Mouse (Mus musculus): ENCODE results near the gene Nt5c2. TPM values are rescaled to one million over a fixed set of nuclear protein-coding genes. Genes with fewer than 3 reads are reported as not detected.

Gene Nt5c2
- polyA plus RNA-seq, 1 experiment from 2014 or later = 68.8 TPM

DNA sequence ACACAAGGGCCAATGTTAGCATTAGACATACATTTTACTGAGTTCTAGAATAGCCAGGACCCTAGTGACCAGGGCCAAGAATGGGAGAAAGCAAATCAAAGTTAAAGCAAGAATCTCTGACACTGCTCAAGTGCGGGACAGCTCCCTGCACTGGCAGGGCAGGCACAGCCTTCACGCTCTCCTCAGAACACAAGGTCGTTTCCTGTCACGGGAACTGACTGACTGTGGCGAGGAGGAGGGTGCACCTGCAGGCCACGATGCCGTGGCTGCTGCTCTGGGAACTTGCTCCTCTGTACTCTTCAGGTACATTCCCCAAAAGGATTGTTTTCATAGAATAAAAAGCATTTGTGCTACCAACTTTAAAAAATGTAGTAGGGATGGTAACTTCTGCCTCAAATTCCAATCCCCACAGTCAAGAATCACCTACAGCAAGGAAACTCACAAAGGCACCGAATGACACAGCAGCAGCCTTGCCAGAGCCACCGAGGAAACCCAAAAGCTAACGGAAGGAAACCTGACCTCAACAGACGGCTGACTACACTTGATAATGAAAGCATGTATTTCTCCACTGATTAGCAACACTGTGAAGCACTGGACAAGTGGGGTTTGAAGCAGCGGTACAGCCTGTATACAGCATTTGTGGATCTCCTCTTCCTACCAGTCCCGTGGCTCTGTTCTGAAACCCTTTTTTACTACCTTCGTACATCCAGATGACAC, 127.0 kb downstream of the Nt5c2 start:
- H3K9me3 ChIP-seq (replicated peaks) = no peaks in the 10 kb centered on the region
- H3K27me3 ChIP-seq = no peaks in the 10 kb centered on the region
- no peak overlapping the region for H3K9ac ChIP-seq
- no peak overlapping the region for H3K27ac ChIP-seq
- ATAC-seq = no peak
- H3K4me2 ChIP-seq = no peak overlapping the region
- peaks cover 92% of the 10 kb centered on the region for H3K36me3 ChIP-seq (ENCODE audit: poor library complexity, severe bottlenecking)
- no peak overlapping the region for H3K4me3 ChIP-seq
- 87% methylated on average over 14 of the region's 14 CpGs for WGBS
- no peaks in the 10 kb centered on the region for H3K4me1 ChIP-seq

DNA sequence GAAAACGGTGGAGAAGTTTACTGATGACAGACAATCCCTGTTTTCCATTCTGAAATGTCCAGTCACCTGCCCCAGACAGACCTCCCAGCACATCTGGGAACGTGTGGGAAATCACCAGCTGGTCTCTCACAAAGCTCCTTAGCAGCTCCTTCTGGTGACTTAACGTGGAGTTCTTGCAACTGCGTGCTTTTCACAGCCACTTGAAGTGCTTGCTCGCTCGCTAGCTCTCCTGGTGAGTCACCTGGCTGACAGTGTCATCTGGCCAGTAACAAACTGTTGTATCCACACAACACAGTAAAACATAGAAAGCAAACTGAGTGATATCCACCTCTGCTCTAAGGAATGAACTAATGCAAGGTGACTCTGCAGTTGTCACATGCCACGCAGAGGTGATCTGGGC, 128.1 kb downstream of the Nt5c2 start:
- no peaks in the 10 kb centered on the region for H3K9me3 ChIP-seq (replicated peaks)
- no peak overlapping the region for H3K27ac ChIP-seq
- no peaks in the 10 kb centered on the region for H3K27me3 ChIP-seq
- peaks cover 88% of the 10 kb centered on the region for H3K36me3 ChIP-seq (ENCODE audit: poor library complexity, severe bottlenecking)
- H3K4me3 ChIP-seq = no peak overlapping the region
- no peak for ATAC-seq
- 86% methylated on average over 7 of the region's 7 CpGs for WGBS
- H3K4me2 ChIP-seq = no peak overlapping the region
- H3K9ac ChIP-seq = no peak overlapping the region
- no peaks in the 10 kb centered on the region for H3K4me1 ChIP-seq

DNA sequence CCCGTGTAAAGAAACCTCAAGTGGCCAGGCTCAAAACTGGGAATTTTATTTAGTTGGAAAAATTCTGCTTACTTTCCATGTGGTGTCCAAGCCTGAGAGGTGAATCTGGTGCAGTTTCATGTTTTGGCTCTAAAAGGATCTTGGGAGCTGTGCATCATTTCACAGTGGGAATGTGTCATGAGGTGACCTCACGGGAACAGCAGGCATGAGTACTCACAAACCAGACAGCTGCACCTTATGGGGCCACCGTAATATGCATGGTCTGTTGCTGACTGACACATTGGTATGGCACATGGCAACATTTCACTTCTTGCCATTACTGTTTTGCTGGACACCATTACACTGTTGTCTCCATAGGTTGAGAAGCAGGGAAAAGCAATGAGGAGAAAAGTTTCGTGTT, 129.6 kb downstream of the Nt5c2 start:
- Histone ChIP-seq H3K4me2 (no peak overlapping the region), H3K9ac (no peak overlapping the region), H3K36me3 (ENCODE audit: poor library complexity, severe bottlenecking) (peaks cover 80% of the 10 kb centered on the region), H3K9me3 (replicated peaks) (no peaks in the 10 kb centered on the region), H3K4me3 (no peak overlapping the region), H3K27ac (no peak overlapping the region), H3K27me3 (no peaks in the 10 kb centered on the region), H3K4me1 (no peaks in the 10 kb centered on the region)
- no peak for ATAC-seq
- 95% methylated on average over 4 of the region's 4 CpGs for WGBS

DNA sequence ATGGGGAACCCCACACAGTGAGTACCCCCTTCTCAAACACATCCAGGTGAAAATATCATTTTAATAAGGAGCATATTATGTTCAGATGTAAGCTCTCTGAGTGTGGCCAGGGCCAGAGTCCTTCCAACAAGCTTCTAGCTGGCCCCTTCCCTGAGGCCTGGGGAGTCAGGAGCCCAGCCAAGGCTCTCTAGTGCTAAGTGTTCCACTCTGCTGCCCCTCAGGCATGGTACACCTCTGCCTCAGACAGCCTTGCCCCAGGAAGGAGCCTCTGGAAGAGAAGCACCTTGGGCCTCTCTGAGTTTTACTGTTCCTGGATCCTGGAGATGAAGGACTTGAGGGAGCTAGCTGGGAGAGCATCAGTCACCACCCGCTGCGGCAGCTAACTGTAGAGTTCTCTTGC, 135.1 kb downstream of the Nt5c2 start:
- ATAC-seq = no peak

DNA sequence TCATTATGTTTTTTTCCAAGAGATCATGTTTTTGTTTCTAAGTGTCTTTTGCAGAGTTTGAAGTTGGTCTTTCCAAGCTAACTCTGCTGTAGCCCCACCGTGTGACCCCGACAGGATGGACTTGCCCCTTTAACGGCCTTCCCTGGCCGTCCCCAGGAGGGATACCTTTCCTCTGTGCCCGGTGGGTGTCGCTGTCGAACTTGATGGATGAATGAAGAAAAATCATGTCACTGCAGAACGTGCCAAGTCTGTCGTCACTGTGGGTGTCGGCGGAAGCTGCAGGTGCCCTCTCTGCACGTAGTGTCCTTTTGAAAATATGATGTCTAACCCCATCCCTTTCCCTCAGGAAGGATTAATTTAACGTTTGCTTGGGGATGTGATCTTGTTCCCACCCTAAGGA, 136.6 kb downstream of the Nt5c2 start:
- ATAC-seq = no peak

More for the DNA sequence above, 135.1 kb downstream of the Nt5c2 start:
- H3K27ac ChIP-seq = no peak overlapping the region
- H3K4me1 ChIP-seq = no peaks in the 10 kb centered on the region
- H3K4me3 ChIP-seq = no peak overlapping the region
- WGBS = 97% methylated on average over 2 of the region's 2 CpGs
- no peak overlapping the region for H3K4me2 ChIP-seq
- no peak overlapping the region for H3K9ac ChIP-seq
- H3K27me3 ChIP-seq = no peaks in the 10 kb centered on the region
- no peaks in the 10 kb centered on the region for H3K9me3 ChIP-seq (replicated peaks)
- peaks cover 34% of the 10 kb centered on the region for H3K36me3 ChIP-seq (ENCODE audit: poor library complexity, severe bottlenecking)

DNA sequence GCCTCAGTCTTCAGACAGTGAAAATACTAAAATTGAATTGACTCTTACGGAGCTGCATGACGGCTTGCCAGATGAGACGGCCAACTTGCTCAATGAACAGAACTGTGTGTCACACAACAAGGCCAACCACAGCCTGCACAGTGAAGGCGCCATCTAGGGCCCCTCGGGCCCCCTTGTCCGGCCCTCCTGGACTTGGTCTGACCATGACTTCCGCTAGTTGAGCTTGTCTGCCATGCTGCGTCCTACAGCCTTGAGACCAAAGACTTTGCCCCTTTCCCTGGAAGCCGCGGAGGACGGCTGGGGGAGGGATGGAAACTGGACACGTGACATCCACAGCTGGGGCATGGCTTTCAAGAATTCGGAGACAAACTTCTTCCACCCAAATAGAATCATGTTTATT, 137.1 kb downstream of the Nt5c2 start:
- no peak overlapping the region for H3K4me2 ChIP-seq
- H3K27me3 ChIP-seq = no peaks in the 10 kb centered on the region
- peaks cover 15% of the 10 kb centered on the region for H3K36me3 ChIP-seq (ENCODE audit: poor library complexity, severe bottlenecking)
- 91% methylated on average over 13 of the region's 13 CpGs for WGBS
- H3K4me3 ChIP-seq = no peak overlapping the region
- H3K27ac ChIP-seq = no peak overlapping the region
- H3K9ac ChIP-seq = no peak overlapping the region
- ATAC-seq = no peak
- H3K4me1 ChIP-seq = no peaks in the 10 kb centered on the region
- no peaks in the 10 kb centered on the region for H3K9me3 ChIP-seq (replicated peaks)

More for the DNA sequence above, 136.6 kb downstream of the Nt5c2 start:
- H3K4me1 ChIP-seq = no peaks in the 10 kb centered on the region
- WGBS = 58% methylated on average over 13 of the region's 13 CpGs
- H3K4me3 ChIP-seq = no peak overlapping the region
- no peak overlapping the region for H3K27ac ChIP-seq
- no peak overlapping the region for H3K4me2 ChIP-seq
- peaks cover 18% of the 10 kb centered on the region for H3K36me3 ChIP-seq (ENCODE audit: poor library complexity, severe bottlenecking)
- no peaks in the 10 kb centered on the region for H3K27me3 ChIP-seq
- no peak overlapping the region for H3K9ac ChIP-seq
- H3K9me3 ChIP-seq (replicated peaks) = no peaks in the 10 kb centered on the region

DNA sequence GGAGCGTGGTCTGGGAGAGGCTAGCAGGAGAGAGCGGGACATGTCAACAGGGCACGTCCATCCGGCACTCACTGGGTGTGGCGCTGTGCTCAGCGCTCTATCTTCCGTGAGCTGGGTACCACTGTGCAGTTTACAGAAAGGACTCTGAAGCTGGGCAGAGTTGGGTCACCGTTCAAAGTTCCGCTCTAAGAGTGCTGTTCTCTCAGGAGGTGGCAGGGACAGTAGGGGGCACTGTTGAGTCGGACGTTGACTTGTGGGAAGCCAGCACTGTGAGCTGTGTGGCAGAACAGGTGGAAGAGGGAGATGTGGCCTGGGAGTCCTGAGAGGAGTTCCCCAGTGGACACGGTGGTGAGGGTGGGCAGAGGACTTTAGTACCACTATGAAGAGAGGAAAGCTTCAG, 139.2 kb downstream of the Nt5c2 start:
- Histone ChIP-seq H3K4me2 (no peak overlapping the region), H3K27me3 (no peaks in the 10 kb centered on the region), H3K27ac (no peak overlapping the region), H3K36me3 (ENCODE audit: poor library complexity, severe bottlenecking) (0 out of 2 replicates have a peak, but pooled peaks cover 3% of the 10 kb centered on the region), H3K9ac (no peak overlapping the region), H3K4me3 (no peak overlapping the region), H3K4me1 (no peaks in the 10 kb centered on the region), H3K9me3 (replicated peaks) (no peaks in the 10 kb centered on the region)
- WGBS = 40% methylated on average over 12 of the region's 12 CpGs
- ATAC-seq = peak; percentile 77

DNA sequence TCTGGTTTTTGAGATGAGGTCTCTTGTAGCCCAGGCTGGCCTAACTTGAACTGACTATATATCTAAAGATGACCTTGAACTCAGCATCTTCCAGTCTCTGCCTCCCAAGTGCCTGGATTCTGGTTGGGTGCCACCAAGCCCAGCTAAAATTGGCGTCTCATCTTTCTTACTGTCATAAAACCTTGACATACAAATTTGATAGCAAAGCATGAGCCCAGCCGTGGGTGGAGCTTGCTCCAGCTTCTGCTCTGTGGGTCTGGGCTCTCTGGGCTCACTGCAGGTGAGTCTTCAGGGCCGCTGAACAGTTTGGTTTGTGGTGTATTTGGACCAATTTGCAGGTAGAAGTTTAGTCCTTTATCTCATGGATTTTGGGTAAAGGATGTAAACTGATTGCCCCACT, 141.0 kb downstream of the Nt5c2 start:
- no peak for ATAC-seq
- no peak overlapping the region for H3K4me2 ChIP-seq
- H3K36me3 ChIP-seq (ENCODE audit: poor library complexity, severe bottlenecking) = 0 out of 2 replicates have a peak, but pooled peaks cover 3% of the 10 kb centered on the region
- 0 out of 2 replicates have a peak, but pooled peaks cover 4% of the 10 kb centered on the region for H3K4me1 ChIP-seq
- no peaks in the 10 kb centered on the region for H3K9me3 ChIP-seq (replicated peaks)
- no peak overlapping the region for H3K4me3 ChIP-seq
- no peak overlapping the region for H3K27ac ChIP-seq
- WGBS = 90% methylated on average over 3 of the region's 3 CpGs
- H3K9ac ChIP-seq = no peak overlapping the region
- no peaks in the 10 kb centered on the region for H3K27me3 ChIP-seq

DNA sequence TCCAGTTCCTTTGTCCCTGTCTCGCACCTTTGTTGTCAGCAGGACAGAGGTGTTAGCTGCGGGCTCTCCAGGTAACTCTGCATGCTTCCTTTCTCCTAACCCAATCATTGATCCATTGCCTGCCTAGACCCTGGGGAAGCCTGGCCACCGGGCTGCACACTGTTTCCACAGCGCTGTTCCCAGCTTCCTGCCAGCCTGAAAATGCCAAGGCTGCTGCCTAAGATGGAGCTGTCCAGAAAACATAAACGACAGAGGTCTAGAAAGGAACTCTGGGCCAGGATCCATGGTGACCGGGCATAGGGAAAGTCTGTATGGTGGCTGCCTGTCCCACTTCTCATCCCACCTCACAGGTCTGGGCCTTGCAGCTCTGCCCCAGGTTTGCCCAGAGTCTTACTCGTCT, 143.3 kb downstream of the Nt5c2 start:
- Histone ChIP-seq H3K4me1 (0 out of 2 replicates have a peak, but pooled peaks cover 4% of the 10 kb centered on the region), H3K4me3 (no peak overlapping the region), H3K27me3 (no peaks in the 10 kb centered on the region), H3K4me2 (no peak overlapping the region), H3K9me3 (replicated peaks) (no peaks in the 10 kb centered on the region), H3K27ac (no peak overlapping the region), H3K36me3 (ENCODE audit: poor library complexity, severe bottlenecking) (no peaks in the 10 kb centered on the region), H3K9ac (peak overlapping the region; percentile 21; the same call in 1 of the 2 replicates)
- no peak for ATAC-seq
- 78% methylated on average over 7 of the region's 7 CpGs for WGBS

DNA sequence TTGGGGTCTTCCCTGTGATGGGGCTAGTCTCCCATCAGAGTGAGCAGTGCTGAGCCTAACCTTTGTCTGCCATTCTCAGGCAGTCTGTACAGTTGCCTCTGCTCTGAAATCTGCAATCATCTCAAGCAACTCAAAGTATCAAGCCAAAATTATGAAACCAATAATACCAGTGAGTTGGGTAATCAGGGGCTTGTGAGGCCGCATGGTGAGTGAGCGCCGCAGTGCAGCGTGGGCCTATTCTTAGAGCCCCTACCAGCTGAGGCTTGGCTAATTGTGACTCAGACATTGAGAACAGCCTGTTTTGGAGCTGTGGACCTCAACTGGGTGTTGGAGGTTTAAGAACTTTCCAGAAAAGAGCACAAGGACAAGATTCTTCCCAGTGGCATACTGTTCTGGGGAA, 143.9 kb downstream of the Nt5c2 start:
- Histone ChIP-seq H3K36me3 (ENCODE audit: poor library complexity, severe bottlenecking) (no peaks in the 10 kb centered on the region), H3K4me1 (0 out of 2 replicates have a peak, but pooled peaks cover 4% of the 10 kb centered on the region), H3K9me3 (replicated peaks) (no peaks in the 10 kb centered on the region), H3K27me3 (no peaks in the 10 kb centered on the region), H3K4me2 (no peak overlapping the region), H3K4me3 (no peak overlapping the region), H3K27ac (no peak overlapping the region), H3K9ac (0 out of 2 replicates have a peak overlapping the region, but pooled peaks have one; percentile 5)
- ATAC-seq = no peak
- WGBS = 94% methylated on average over 4 of the region's 4 CpGs

DNA sequence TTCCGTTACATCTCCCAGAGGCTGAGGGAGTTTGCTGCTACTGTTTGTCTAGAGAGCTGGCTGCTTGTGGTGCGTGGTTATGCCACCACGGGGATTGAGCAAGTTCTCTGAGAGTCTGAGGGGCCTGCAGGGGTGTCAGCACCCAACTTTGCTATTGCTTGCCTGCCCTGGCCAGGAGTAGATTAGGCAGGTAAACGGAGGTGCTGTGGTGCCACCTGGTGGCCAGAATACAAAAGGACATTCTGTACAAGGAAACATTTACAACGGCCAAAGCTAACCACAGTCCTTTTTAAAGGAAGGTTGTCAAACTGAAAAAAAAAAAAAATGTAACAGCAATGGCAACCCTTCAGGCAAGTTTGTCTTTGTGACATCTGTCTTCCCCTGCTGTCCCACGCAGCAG, 145.4 kb downstream of the Nt5c2 start:
- Histone ChIP-seq H3K4me3 (no peak overlapping the region), H3K4me1 (0 out of 2 replicates have a peak, but pooled peaks cover 4% of the 10 kb centered on the region), H3K27me3 (no peaks in the 10 kb centered on the region), H3K9me3 (replicated peaks) (no peaks in the 10 kb centered on the region), H3K9ac (no peak overlapping the region), H3K4me2 (no peak overlapping the region), H3K36me3 (ENCODE audit: poor library complexity, severe bottlenecking) (no peaks in the 10 kb centered on the region), H3K27ac (no peak overlapping the region)
- peak; percentile 71 for ATAC-seq
- 12% methylated on average over 6 of the region's 6 CpGs for WGBS

DNA sequence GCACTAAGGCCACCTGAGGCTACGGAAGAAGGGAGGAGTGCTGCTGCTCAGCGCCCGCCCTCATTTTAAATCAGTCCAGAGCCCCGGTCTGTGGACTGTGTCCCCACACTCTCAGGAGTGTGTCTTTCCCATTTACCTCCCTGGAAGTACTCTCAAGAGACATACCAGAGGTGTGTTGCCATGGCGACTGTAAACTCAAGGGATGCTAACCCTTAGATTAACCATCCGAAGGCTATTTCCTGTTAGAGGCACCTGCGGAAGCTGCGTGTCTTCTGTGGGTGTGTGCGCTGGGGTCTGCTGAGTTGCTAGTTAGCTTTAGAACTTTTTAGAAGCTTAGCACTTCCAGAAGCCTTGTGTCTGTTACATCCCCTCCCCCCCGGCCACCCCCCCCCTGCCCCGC, 145.9 kb downstream of the Nt5c2 start:
- WGBS = 58% methylated on average over 11 of the region's 11 CpGs
- Histone ChIP-seq H3K4me3 (no peak overlapping the region), H3K4me2 (no peak overlapping the region), H3K27me3 (no peaks in the 10 kb centered on the region), H3K36me3 (ENCODE audit: poor library complexity, severe bottlenecking) (no peaks in the 10 kb centered on the region), H3K9ac (no peak overlapping the region), H3K9me3 (replicated peaks) (no peaks in the 10 kb centered on the region), H3K27ac (no peak overlapping the region), H3K4me1 (0 out of 2 replicates have a peak, but pooled peaks cover 4% of the 10 kb centered on the region)
- no peak for ATAC-seq

DNA sequence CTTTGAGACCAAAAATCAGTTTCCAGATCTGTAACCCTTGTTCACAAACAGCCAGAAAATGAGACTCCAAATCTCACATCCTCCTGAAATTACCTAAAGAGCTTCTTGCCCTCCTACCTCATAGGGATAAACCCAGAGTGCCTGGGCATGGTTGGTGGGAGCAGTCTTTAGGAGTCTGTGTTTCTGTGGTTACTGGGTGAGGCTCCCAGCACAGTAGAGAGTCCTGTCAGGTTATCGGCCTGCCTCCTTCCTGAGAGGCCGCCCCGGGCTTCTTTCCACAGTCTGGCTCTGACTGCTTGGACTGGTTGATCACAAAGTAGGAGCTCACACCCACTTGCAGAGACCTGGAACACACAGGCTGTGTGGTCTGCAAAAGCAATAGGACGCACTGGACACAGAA, 149.6 kb downstream of the Nt5c2 start:
- no peaks in the 10 kb centered on the region for H3K9me3 ChIP-seq (replicated peaks)
- no peak for ATAC-seq
- H3K9ac ChIP-seq = no peak overlapping the region
- H3K4me1 ChIP-seq = 0 out of 2 replicates have a peak, but pooled peaks cover 4% of the 10 kb centered on the region
- no peaks in the 10 kb centered on the region for H3K27me3 ChIP-seq
- no peaks in the 10 kb centered on the region for H3K36me3 ChIP-seq (ENCODE audit: poor library complexity, severe bottlenecking)
- 81% methylated on average over 4 of the region's 4 CpGs for WGBS
- H3K27ac ChIP-seq = no peak overlapping the region
- no peak overlapping the region for H3K4me2 ChIP-seq
- no peak overlapping the region for H3K4me3 ChIP-seq

Data from forebrain, embryonic 13.5 days (tissue).